Mouse (Mus musculus): ENCODE results near the gene Odaph. TPM values are rescaled to one million over a fixed set of nuclear protein-coding genes. Genes with fewer than 3 reads are reported as not detected.

Gene Odaph
- polyA plus RNA-seq, 1 experiment from 2014 or later = not detected

DNA sequence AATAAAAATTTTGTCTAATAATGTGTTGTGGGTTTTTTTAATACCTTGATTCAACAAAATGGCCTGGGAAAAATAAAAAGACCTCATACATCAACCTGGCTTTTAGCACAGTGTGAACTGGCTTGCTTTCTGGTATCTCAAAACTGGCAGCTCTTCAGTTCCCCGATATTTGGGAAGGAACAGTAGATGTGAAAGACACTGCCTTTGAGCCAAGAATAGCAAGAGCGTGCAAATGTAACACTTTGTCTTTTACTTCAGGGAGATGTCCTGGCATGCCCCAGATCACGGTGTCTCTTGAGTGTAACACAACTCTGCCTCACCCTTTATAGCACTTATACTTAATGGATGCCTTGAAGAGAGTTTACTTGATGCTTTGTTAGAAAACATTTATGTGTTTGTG is 15.2 kb upstream of the Odaph start:
- H3K36me3 ChIP-seq = peaks cover 5% of the 10 kb centered on the region
- no peak overlapping the region for H3K4me3 ChIP-seq
- no peaks in the 10 kb centered on the region for H3K4me1 ChIP-seq
- no peak overlapping the region for H3K27ac ChIP-seq
- no peak overlapping the region for H3K9ac ChIP-seq
- H3K9me3 ChIP-seq = no peaks in the 10 kb centered on the region
- 89% methylated on average over 3 of the region's 3 CpGs for WGBS
- H3K27me3 ChIP-seq (replicated peaks) = no peaks in the 10 kb centered on the region
- no peak overlapping the region for H3K4me2 ChIP-seq (replicated peaks)
- no peak for ATAC-seq (ENCODE audit: low FRiP score, low read depth)

DNA sequence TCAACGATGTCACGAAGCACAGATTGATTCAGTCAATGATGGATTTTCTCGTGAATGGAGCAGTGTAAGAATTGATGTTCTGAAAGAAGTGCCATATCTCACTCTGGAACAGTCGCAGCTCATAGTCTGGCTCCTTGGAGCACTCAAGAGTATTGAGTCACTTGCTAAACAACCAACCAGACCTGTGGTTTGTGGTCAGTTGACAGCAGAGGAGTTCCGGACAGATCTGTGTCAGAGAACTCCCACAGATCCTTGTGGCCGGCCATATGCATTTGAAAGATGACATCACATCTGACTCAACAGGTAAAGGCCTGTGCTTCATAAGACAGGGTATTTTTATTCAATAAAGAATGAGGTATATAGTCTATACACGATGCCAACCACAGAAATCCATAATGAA is 13.3 kb upstream of the Odaph start:
- peaks cover 5% of the 10 kb centered on the region for H3K36me3 ChIP-seq
- H3K4me2 ChIP-seq (replicated peaks) = no peak overlapping the region
- H3K27me3 ChIP-seq (replicated peaks) = no peaks in the 10 kb centered on the region
- no peak for ATAC-seq (ENCODE audit: low FRiP score, low read depth)
- H3K9ac ChIP-seq = no peak overlapping the region
- H3K27ac ChIP-seq = no peak overlapping the region
- WGBS = 89% methylated on average over 7 of the region's 7 CpGs
- no peak overlapping the region for H3K4me3 ChIP-seq
- no peaks in the 10 kb centered on the region for H3K4me1 ChIP-seq
- no peaks in the 10 kb centered on the region for H3K9me3 ChIP-seq

DNA sequence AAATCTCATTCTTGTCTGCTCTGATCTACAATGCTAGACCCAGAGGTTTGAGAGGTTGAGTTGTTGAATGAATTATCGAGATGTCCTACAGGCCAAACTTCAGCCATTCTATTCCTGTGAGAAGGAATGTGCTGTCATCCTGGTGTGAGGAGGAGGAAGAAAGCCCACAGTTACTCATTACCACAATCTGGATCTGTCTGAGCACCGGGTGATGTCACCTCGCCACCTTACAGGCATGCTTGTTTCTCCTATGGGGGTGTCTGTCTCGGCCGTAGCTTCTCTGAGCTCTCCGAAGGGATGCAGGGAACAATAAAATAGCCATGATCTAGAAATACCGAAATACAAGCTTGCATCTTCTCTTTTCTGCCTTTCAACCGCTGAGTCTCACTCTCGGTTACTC is 11.5 kb upstream of the Odaph start:
- Histone ChIP-seq H3K9me3 (no peaks in the 10 kb centered on the region), H3K4me3 (no peak overlapping the region), H3K4me1 (no peaks in the 10 kb centered on the region), H3K36me3 (no peaks in the 10 kb centered on the region), H3K27ac (no peak overlapping the region), H3K4me2 (replicated peaks) (no peak overlapping the region), H3K27me3 (replicated peaks) (no peaks in the 10 kb centered on the region), H3K9ac (no peak overlapping the region)
- ATAC-seq (ENCODE audit: low FRiP score, low read depth) = no peak
- 94% methylated on average over 9 of the region's 9 CpGs for WGBS

DNA sequence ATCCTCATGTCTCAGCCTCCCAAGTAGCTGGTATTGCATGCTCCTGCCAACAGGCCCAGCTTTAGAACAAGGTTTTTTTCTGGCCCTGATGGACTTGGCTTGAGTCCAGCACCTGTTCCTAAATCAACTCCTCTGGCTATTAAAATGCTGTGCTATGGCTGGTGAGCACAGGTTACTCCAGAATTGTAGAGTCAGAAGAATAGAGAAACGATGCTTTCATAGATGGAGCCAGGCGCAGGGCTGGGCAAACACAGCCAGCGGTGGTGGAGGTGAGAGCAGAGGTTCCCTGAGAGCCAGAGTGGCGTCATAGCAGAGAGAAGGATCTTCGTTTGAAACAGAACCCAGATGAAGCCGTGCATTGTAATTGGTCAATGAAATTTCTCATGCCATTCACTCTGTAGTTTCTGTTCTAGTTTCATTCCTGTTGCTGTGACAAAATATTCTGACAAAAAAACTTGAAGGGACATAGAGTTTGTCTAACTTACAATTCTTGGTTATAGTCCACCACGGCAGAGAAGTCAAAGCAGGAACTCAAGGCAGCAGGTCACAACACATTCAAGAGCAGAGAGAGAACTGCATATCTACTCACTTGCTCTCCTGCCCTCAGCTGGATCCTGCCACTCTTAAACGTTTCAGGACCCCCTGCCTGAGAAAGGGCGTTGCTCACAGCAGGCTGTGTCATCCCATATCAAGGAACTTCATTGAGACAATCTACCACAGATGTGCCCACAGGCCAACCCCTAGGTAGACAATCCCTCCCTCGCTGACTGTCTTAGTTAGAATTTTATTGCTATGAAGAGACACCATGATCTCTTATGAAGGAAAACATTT is 10.5 kb upstream of the Odaph start:
- 67% methylated on average over 10 of the region's 10 CpGs for WGBS
- no peak overlapping the region for H3K9ac ChIP-seq

GRCm38 (mm10) chr5:91977397-91977770 is 9.9 kb upstream of the Odaph start:
- Histone ChIP-seq H3K9ac (no peak overlapping the region), H3K4me3 (no peak overlapping the region), H3K4me2 (replicated peaks) (no peak overlapping the region), H3K4me1 (no peaks in the 10 kb centered on the region), H3K27ac (no peak overlapping the region), H3K36me3 (no peaks in the 10 kb centered on the region), H3K27me3 (replicated peaks) (no peaks in the 10 kb centered on the region), H3K9me3 (no peaks in the 10 kb centered on the region)
- WGBS = 82% methylated on average over 2 of the region's 2 CpGs
- no peak for ATAC-seq (ENCODE audit: low FRiP score, low read depth)

More for the DNA sequence above, 10.5 kb upstream of the Odaph start:
- no peaks in the 10 kb centered on the region for H3K27me3 ChIP-seq (replicated peaks)
- no peaks in the 10 kb centered on the region for H3K36me3 ChIP-seq
- no peak overlapping the region for H3K4me3 ChIP-seq
- no peaks in the 10 kb centered on the region for H3K4me1 ChIP-seq
- no peaks in the 10 kb centered on the region for H3K9me3 ChIP-seq
- no peak overlapping the region for H3K27ac ChIP-seq
- ATAC-seq (ENCODE audit: low FRiP score, low read depth) = no peak
- H3K4me2 ChIP-seq (replicated peaks) = no peak overlapping the region

- Histone ChIP-seq H3K4me2 (replicated peaks) (no peak overlapping the region), H3K9ac (no peak overlapping the region), H3K27ac (no peak overlapping the region), H3K9me3 (no peaks in the 10 kb centered on the region), H3K36me3 (no peaks in the 10 kb centered on the region), H3K4me3 (no peak overlapping the region), H3K27me3 (replicated peaks) (no peaks in the 10 kb centered on the region), H3K4me1 (no peaks in the 10 kb centered on the region)
- WGBS = 92% methylated on average over 11 of the region's 11 CpGs
- ATAC-seq (ENCODE audit: low FRiP score, low read depth) = no peak
Observed at GRCm38 (mm10) chr5:91981176-91981840, 6.0 kb upstream of the Odaph start.

GRCm38 (mm10) chr5:91983490-91983889 is 3.8 kb upstream of the Odaph start:
- no peak overlapping the region for H3K4me2 ChIP-seq (replicated peaks)
- no peak overlapping the region for H3K27ac ChIP-seq
- H3K27me3 ChIP-seq (replicated peaks) = no peaks in the 10 kb centered on the region
- no peak overlapping the region for H3K4me3 ChIP-seq
- no peak for ATAC-seq (ENCODE audit: low FRiP score, low read depth)
- H3K9me3 ChIP-seq = no peaks in the 10 kb centered on the region
- 79% methylated on average over 2 of the region's 2 CpGs for WGBS
- no peaks in the 10 kb centered on the region for H3K4me1 ChIP-seq
- no peaks in the 10 kb centered on the region for H3K36me3 ChIP-seq
- H3K9ac ChIP-seq = no peak overlapping the region

DNA sequence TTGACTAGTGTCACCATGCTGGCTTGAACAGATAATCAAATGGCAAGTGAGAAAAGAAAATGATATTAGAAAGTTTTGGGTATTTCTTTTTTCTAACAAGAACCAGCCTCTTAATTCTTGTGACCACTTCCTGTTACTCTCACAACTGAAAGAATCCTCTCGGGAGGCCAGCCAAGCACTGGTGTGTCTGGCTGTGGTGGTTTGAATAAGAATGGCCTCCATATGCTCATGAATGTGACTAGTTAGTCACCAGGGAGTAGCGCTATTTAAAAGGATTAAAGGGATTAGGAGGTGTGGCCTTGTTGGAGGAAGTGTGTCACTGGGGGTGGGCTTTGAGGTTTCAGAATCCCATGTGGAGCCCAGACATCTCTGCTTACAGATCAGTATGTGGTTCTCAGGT is 1.6 kb upstream of the Odaph start:
- Histone ChIP-seq H3K27ac (no peak overlapping the region), H3K4me2 (replicated peaks) (no peak overlapping the region), H3K4me1 (no peaks in the 10 kb centered on the region), H3K27me3 (replicated peaks) (no peaks in the 10 kb centered on the region), H3K9ac (no peak overlapping the region), H3K4me3 (no peak overlapping the region), H3K36me3 (no peaks in the 10 kb centered on the region), H3K9me3 (no peaks in the 10 kb centered on the region)
- WGBS = 76% methylated on average over 2 of the region's 2 CpGs
- ATAC-seq (ENCODE audit: low FRiP score, low read depth) = no peak

- H3K4me2 ChIP-seq (replicated peaks) = no peak overlapping the region
- H3K4me3 ChIP-seq = no peak overlapping the region
- H3K9me3 ChIP-seq = no peaks in the 10 kb centered on the region
- 95% methylated on average over 2 of the region's 2 CpGs for WGBS
- no peaks in the 10 kb centered on the region for H3K27me3 ChIP-seq (replicated peaks)
- H3K4me1 ChIP-seq = no peaks in the 10 kb centered on the region
- H3K36me3 ChIP-seq = no peaks in the 10 kb centered on the region
- no peak for ATAC-seq (ENCODE audit: low FRiP score, low read depth)
- H3K27ac ChIP-seq = no peak overlapping the region
- no peak overlapping the region for H3K9ac ChIP-seq
Observed at GRCm38 (mm10) chr5:91987799-91988198, 524 bp downstream of the Odaph start.

- WGBS = 81% methylated on average over 9 of the region's 9 CpGs
- H3K4me1 ChIP-seq = no peaks in the 10 kb centered on the region
- no peaks in the 10 kb centered on the region for H3K9me3 ChIP-seq
- ATAC-seq (ENCODE audit: low FRiP score, low read depth) = no peak
- no peak overlapping the region for H3K9ac ChIP-seq
- no peak overlapping the region for H3K4me3 ChIP-seq
- no peaks in the 10 kb centered on the region for H3K36me3 ChIP-seq
- no peaks in the 10 kb centered on the region for H3K27me3 ChIP-seq (replicated peaks)
- H3K27ac ChIP-seq = no peak overlapping the region
- no peak overlapping the region for H3K4me2 ChIP-seq (replicated peaks)
Observed at GRCm38 (mm10) chr5:91989261-91989660, 2.0 kb downstream of the Odaph start.

- no peaks in the 10 kb centered on the region for H3K4me1 ChIP-seq
- H3K9me3 ChIP-seq = no peaks in the 10 kb centered on the region
- H3K27me3 ChIP-seq (replicated peaks) = no peaks in the 10 kb centered on the region
- no peaks in the 10 kb centered on the region for H3K36me3 ChIP-seq
- 73% methylated on average over 6 of the region's 6 CpGs for WGBS
- ATAC-seq (ENCODE audit: low FRiP score, low read depth) = no peak
- no peak overlapping the region for H3K9ac ChIP-seq
- no peak overlapping the region for H3K27ac ChIP-seq
- H3K4me3 ChIP-seq = no peak overlapping the region
- no peak overlapping the region for H3K4me2 ChIP-seq (replicated peaks)
Observed at GRCm38 (mm10) chr5:91991191-91991937, 4.1 kb downstream of the Odaph start.

- no peak overlapping the region for H3K4me2 ChIP-seq (replicated peaks)
- H3K36me3 ChIP-seq = no peaks in the 10 kb centered on the region
- H3K27ac ChIP-seq = no peak overlapping the region
- no peak overlapping the region for H3K4me3 ChIP-seq
- no peaks in the 10 kb centered on the region for H3K27me3 ChIP-seq (replicated peaks)
- H3K9me3 ChIP-seq = no peaks in the 10 kb centered on the region
- WGBS = 91% methylated on average over 2 of the region's 2 CpGs
- ATAC-seq (ENCODE audit: low FRiP score, low read depth) = no peak
- no peaks in the 10 kb centered on the region for H3K4me1 ChIP-seq
- no peak overlapping the region for H3K9ac ChIP-seq
Observed at GRCm38 (mm10) chr5:91993061-91993460, 5.8 kb downstream of the Odaph start.
